Mouse (Mus musculus): Measurements from ENCODE around the gene Tex30. TPM values are rescaled to one million over a fixed set of nuclear protein-coding genes. Genes with fewer than 3 reads are reported as not detected.

Gene Tex30
- polyA plus RNA-seq (2015; fragmentation: Nextera tagmentation; extraction: Ambion mirVana), result 33.5 and 36.0 TPM in 2 replicates

GRCm38 (mm10) chr1:44102259-44102717 lies at the start of gene Tex30:
Tex30 (minus strand) TSS chr1:44102441.
- Histone ChIP-seq H3K4me3 (ENCODE audit: low read depth, low read length) (peak within 1 kb of the TSS; percentile 68), H3K36me3 (ENCODE audit: insufficient read depth, low read length) (0 out of 2 replicates have a peak, but pooled peaks cover under 1% of the 10 kb centered on the region), H3K4me1 (ENCODE audit: insufficient read depth, low read depth, low read length) (no peaks in the 10 kb centered on the region), H3K9ac (replicated peaks; ENCODE audit: low read depth) (peak within 1 kb of the TSS; percentile 46), H3K4me2 (replicated peaks; ENCODE audit: low read depth, low read length) (peak within 1 kb of the TSS; percentile 63), H3K9me3 (ENCODE audit: low read length) (no peaks in the 10 kb centered on the region), H3K27me3 (replicated peaks; ENCODE audit: insufficient read depth, low read length) (no peaks in the 10 kb centered on the region), H3K27ac (ENCODE audit: low read length) (peak within 1 kb of the TSS; percentile 81)
- WGBS, result 2% methylated on average over 52 of the region's 55 CpGs
- TF ChIP-seq EP300 (IDR thresholded peaks at IDR 0.05) (no peak), CTCF (IDR thresholded peaks at IDR 0.05) (no peak)
- ATAC-seq (peak; percentile 98), DNase-seq (ENCODE audit: low spot score) (peak; percentile 97)

- H3K36me3 ChIP-seq (ENCODE audit: insufficient read depth, low read length), result no peaks in the 10 kb centered on the region
- TF ChIP-seq CTCF (IDR thresholded peaks at IDR 0.05), result peak; percentile 43
- no peak for TF ChIP-seq EP300 (IDR thresholded peaks at IDR 0.05)
- peak overlapping the region; percentile 75 for H3K4me2 ChIP-seq (replicated peaks; ENCODE audit: low read depth, low read length)
- peak overlapping the region; percentile 92; the same call in 1 of the 2 replicates for H3K9ac ChIP-seq (replicated peaks; ENCODE audit: low read depth)
- WGBS, result 15% methylated on average over 6 of the region's 6 CpGs
- no peaks in the 10 kb centered on the region for H3K4me1 ChIP-seq (ENCODE audit: insufficient read depth, low read depth, low read length)
- ATAC-seq (no peak), DNase-seq (ENCODE audit: low spot score) (peak; percentile 29)
- no peak overlapping the region for H3K27ac ChIP-seq (ENCODE audit: low read length)
- H3K27me3 ChIP-seq (replicated peaks; ENCODE audit: insufficient read depth, low read length), result no peaks in the 10 kb centered on the region
- peak overlapping the region; percentile 79 for H3K4me3 ChIP-seq (ENCODE audit: low read depth, low read length)
- H3K9me3 ChIP-seq (ENCODE audit: low read length), result no peaks in the 10 kb centered on the region
These were observed 46.5 kb upstream of the Tex30 start for GRCm38 (mm10) chr1:44148706-44149105.

- peak; percentile 97 for ATAC-seq
- Histone ChIP-seq H3K4me2 (replicated peaks; ENCODE audit: low read depth, low read length) (peak within 1 kb of the TSS; percentile 75), H3K9ac (replicated peaks; ENCODE audit: low read depth) (peak within 1 kb of the TSS; percentile 92), H3K9me3 (ENCODE audit: low read length) (no peaks in the 10 kb centered on the region), H3K27me3 (replicated peaks; ENCODE audit: insufficient read depth, low read length) (no peaks in the 10 kb centered on the region), H3K36me3 (ENCODE audit: insufficient read depth, low read length) (0 out of 2 replicates have a peak, but pooled peaks cover 5% of the 10 kb centered on the region), H3K4me1 (ENCODE audit: insufficient read depth, low read depth, low read length) (no peaks in the 10 kb centered on the region), H3K27ac (ENCODE audit: low read length) (peak within 1 kb of the TSS; percentile 97), H3K4me3 (ENCODE audit: low read depth, low read length) (peak within 1 kb of the TSS; percentile 79)
- WGBS, result 1% methylated on average over 65 of the region's 66 CpGs
- TF ChIP-seq CTCF (IDR thresholded peaks at IDR 0.05) (peak; percentile 1; the same call in 1 of the 2 replicates), EP300 (IDR thresholded peaks at IDR 0.05) (peak; percentile 55; the same call in 1 of the 2 replicates)
- peak; percentile 98 for DNase-seq (ENCODE audit: low spot score)
These were observed 45.5 kb upstream of the Tex30 start, which contains the start of gene Ercc5 for GRCm38 (mm10) chr1:44147563-44148381. Ercc5 (plus strand) TSS chr1:44147744.

- Histone ChIP-seq H3K4me3 (ENCODE audit: low read depth, low read length) (no peak overlapping the region), H3K9ac (replicated peaks; ENCODE audit: low read depth) (no peak overlapping the region), H3K27me3 (replicated peaks; ENCODE audit: insufficient read depth, low read length) (no peaks in the 10 kb centered on the region), H3K4me2 (replicated peaks; ENCODE audit: low read depth, low read length) (no peak overlapping the region), H3K4me1 (ENCODE audit: insufficient read depth, low read depth, low read length) (no peaks in the 10 kb centered on the region), H3K36me3 (ENCODE audit: insufficient read depth, low read length) (0 out of 2 replicates have a peak, but pooled peaks cover 10% of the 10 kb centered on the region), H3K9me3 (ENCODE audit: low read length) (no peaks in the 10 kb centered on the region), H3K27ac (ENCODE audit: low read length) (no peak overlapping the region)
- 83% methylated on average over 5 of the region's 5 CpGs for WGBS
- ATAC-seq (no peak), DNase-seq (ENCODE audit: low spot score) (no peak)
- TF ChIP-seq EP300 (IDR thresholded peaks at IDR 0.05), result no peak
- TF ChIP-seq CTCF (IDR thresholded peaks at IDR 0.05), result no peak
These were observed 40.5 kb upstream of the Tex30 start for GRCm38 (mm10) chr1:44142747-44143146.

- ATAC-seq (no peak), DNase-seq (ENCODE audit: low spot score) (no peak)
- Histone ChIP-seq H3K27ac (ENCODE audit: low read length) (no peak overlapping the region), H3K27me3 (replicated peaks; ENCODE audit: insufficient read depth, low read length) (no peaks in the 10 kb centered on the region), H3K36me3 (ENCODE audit: insufficient read depth, low read length) (0 out of 2 replicates have a peak, but pooled peaks cover 13% of the 10 kb centered on the region), H3K4me2 (replicated peaks; ENCODE audit: low read depth, low read length) (no peak overlapping the region), H3K9ac (replicated peaks; ENCODE audit: low read depth) (no peak overlapping the region), H3K4me1 (ENCODE audit: insufficient read depth, low read depth, low read length) (no peaks in the 10 kb centered on the region), H3K4me3 (ENCODE audit: low read depth, low read length) (no peak overlapping the region), H3K9me3 (ENCODE audit: low read length) (no peaks in the 10 kb centered on the region)
- WGBS, result 52% methylated on average over 4 of the region's 4 CpGs
- TF ChIP-seq EP300 (IDR thresholded peaks at IDR 0.05) (no peak), CTCF (IDR thresholded peaks at IDR 0.05) (no peak)
These were observed 38.0 kb upstream of the Tex30 start for GRCm38 (mm10) chr1:44140232-44140631.

GRCm38 (mm10) chr1:44129929-44130581 lies 27.8 kb upstream of the Tex30 start:
- H3K9ac ChIP-seq (replicated peaks; ENCODE audit: low read depth), result no peak overlapping the region
- WGBS, result 55% methylated on average over 4 of the region's 4 CpGs

More at GRCm38 (mm10) chr1:44129929-44130581, 27.8 kb upstream of the Tex30 start:
- DNase-seq (ENCODE audit: low spot score), result no peak
- H3K36me3 ChIP-seq (ENCODE audit: insufficient read depth, low read length), result peaks cover 7% of the 10 kb centered on the region; the same call in 1 of the 2 replicates
- no peak for TF ChIP-seq EP300 (IDR thresholded peaks at IDR 0.05)
- TF ChIP-seq CTCF (IDR thresholded peaks at IDR 0.05), result no peak
- no peak for ATAC-seq
- H3K4me2 ChIP-seq (replicated peaks; ENCODE audit: low read depth, low read length), result no peak overlapping the region
- no peaks in the 10 kb centered on the region for H3K4me1 ChIP-seq (ENCODE audit: insufficient read depth, low read depth, low read length)
- H3K27me3 ChIP-seq (replicated peaks; ENCODE audit: insufficient read depth, low read length), result no peaks in the 10 kb centered on the region
- H3K4me3 ChIP-seq (ENCODE audit: low read depth, low read length), result no peak overlapping the region
- no peaks in the 10 kb centered on the region for H3K9me3 ChIP-seq (ENCODE audit: low read length)
- H3K27ac ChIP-seq (ENCODE audit: low read length), result no peak overlapping the region

All from lung, postnatal 0 days (tissue).